Mouse (Mus musculus) bone marrow macrophage, adult 2 months (primary cell): ENCODE results near the gene Ptpn12.

Experiments
- CTCF ChIP-seq: IDR thresholded peaks from 2 replicates; pipeline ENCODE4 v1.5.1; 2012; ENCODE audit warnings: low read depth, mild to moderate bottlenecking, low read length, moderate library complexity
- POLR2A ChIP-seq: IDR thresholded peaks from 2 replicates; pipeline ENCODE4 v1.6.1; 2012; ENCODE audit warnings: mild to moderate bottlenecking, low read depth, low read length, borderline replicate concordance

- TF ChIP-seq CTCF (no peak), POLR2A (no peak)
Observed at GRCm38 (mm10) chr5:20960927-20961326, 94.8 kb downstream of the Ptpn12 start.
